Mouse (Mus musculus): ENCODE results near the gene Apol11b.
"Not testable (repeated sequence)": the region's sequence is repeated elsewhere in the genome, so short reads cannot be mapped to it uniquely, and the experiment has no call there.

The Apol11b gene

DNA sequence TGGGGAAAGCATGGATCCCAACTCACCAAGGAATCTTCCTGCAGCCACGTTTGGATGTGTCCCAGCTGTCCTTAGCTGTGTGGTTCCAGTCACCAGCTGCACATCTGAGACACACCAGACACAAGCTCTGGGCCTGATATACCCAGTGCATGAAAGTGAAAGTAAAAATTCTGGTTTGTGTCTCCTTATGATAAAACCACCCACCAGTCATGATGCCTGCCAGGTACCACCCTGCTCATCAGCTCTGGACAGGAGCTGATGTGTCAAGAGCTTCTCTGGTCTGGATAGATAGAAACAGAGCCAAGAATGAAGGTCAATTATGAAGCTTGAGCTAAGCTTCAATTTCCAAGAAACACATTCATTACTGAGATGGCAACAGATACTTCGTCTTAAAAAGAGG is at the start of gene Apol11b:
Gene Apol11b (minus strand): TSS at position 111 of the 400 bp plus-strand sequence.
- DNase-seq (ENCODE audit: low spot score) = not testable (repeated sequence)

DNA sequence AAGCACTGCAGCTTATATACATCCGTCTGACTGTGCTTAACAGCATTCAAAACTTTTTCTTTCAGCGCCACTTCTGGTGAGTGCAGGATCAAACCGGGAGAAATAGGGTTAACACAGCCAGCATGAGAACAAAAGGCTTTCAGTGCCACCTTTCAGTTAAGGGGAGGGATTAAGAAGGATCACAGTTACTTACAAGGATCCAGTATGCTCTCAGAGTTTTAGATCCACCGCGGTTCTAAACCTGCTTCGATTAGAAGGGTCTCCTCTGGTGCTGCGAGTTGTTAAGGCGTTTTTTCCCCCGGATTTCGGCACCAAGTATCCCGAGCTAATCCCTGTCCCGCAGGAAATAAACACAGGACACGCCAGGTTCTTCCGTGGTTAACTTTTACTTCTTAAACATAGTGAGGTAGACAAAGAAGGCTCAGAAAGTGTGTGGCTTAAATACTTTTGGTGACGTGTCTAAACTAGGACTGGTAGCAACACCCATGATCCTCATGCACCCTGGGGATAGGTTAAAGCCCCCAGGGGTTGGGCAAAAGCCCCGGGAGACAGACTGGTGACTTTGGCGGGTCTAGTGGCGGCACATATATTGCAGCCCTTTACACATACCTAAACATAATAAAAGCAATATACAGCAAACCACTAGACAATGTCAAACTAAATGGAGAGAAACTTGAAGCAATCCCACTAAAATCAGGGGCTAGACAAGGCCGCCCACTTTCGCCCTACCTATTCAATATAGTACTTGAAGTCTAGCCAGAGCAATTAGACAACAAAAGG is 48.6 kb upstream of the Apol11b start:
- DNase-seq (ENCODE audit: low spot score) = not testable (repeated sequence)

DNA sequence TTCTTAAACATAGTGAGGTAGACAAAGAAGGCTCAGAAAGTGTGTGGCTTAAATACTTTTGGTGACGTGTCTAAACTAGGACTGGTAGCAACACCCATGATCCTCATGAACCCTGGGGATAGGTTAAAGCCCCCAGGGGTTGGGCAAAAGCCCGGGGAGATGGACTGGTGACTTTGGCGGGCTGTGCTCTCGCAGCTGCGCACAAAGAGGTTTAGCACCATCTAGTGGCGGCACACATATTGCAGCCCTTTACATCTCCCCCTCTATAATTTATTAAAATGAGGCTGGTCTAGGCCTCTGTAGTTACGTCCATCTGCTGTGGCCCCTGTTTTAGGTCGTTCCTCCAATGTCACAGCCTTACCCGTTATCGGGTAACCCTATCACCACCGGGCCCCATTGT is 40.9 kb upstream of the Apol11b start:
- DNase-seq (ENCODE audit: low spot score) = peak; percentile 39

GRCm38 (mm10) chr15:77674081-77674480 is 31.0 kb upstream of the Apol11b start:
- not testable (repeated sequence) for DNase-seq (ENCODE audit: low spot score)

DNA sequence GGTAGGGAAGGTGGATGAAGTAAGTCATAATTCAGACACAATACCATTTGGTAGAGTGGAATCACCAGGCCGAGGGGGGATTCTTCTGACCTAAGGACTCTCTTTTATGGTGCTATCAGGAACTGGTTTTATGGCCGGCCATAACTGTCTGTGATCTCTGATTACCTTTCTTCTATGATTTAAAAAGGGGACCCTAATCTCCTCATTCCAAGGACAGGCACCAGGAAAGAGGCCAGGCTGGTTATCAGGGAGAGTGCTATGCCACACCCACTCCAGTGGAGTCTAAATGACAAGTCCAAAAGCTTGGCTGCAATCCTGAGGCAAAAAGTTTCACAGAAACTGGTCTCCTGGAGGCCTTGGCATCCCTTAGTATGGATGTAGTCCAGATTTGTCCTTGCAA is 18.8 kb upstream of the Apol11b start:
- DNase-seq (ENCODE audit: low spot score) = not testable (repeated sequence)

- not testable (repeated sequence) for DNase-seq (ENCODE audit: low spot score)
Observed at GRCm38 (mm10) chr15:77659773-77660172, 16.7 kb upstream of the Apol11b start.

DNA sequence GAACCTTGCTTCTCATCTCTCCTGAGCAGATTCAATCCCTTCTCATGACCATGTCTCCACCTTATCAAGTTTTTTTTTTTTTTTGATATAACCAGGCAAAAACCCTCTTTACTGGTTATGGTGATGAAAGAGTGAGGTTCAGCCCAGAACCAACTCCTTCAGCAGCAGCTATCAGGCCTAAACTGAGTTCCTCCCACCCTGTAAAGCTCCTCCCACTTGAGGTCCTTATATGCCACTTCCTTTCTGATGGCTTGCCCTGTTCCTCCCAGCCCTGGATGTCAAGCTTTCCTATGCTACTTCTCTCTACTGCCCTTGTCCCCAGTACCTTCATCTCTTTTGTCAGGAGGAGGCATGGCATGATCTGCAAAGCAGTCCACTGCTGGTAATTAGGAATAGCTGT is 8.1 kb upstream of the Apol11b start:
- DNase-seq (ENCODE audit: low spot score) = not testable (repeated sequence)

DNA sequence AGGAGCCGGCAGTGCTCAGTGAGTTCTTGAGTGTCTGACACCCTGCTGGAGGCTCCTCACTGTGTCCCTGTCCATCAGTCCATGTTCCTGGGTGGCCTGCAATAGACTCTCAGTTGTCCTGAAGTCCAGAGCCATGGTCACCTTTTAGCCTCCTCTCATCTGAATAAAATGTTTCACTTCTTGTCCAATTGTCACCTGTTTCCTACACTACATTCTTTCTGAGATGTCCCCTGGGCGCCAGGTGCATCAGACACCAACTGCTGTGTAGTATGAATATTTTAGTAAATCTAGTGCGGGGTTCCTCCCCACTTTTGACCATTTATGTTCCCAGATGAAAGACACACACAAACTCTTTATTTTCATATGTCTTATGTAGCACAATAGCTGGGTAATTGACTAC is 13.3 kb downstream of the Apol11b start:
- DNase-seq (ENCODE audit: low spot score) = not testable (repeated sequence)

GRCm38 (mm10) chr15:77628647-77629046 is 14.4 kb downstream of the Apol11b start:
- not testable (repeated sequence) for DNase-seq (ENCODE audit: low spot score)

- DNase-seq (ENCODE audit: low spot score) = not testable (repeated sequence)
Observed at GRCm38 (mm10) chr15:77626471-77626870, 16.6 kb downstream of the Apol11b start.

- no peak for DNase-seq (ENCODE audit: low spot score)
Observed at GRCm38 (mm10) chr15:77624710-77625109, 18.4 kb downstream of the Apol11b start.

DNA sequence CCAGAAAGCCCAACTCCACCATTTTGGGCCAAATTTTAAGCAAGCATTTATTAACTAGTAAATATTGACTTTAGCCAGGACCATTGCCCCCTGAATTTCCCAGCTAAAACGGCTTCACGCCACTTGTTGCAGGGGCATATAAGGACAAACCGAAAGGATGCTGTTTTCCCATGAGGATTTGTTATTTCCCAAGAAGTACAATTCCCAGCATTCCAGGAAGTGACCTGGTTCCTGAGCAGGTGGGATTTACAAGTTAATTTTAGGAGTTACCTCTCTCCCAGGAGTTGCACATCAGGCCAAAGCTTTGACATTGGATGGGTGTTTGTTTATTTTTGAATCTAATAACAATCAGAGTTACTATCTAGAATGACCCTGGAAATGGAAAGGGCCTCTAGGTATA is 37.0 kb downstream of the Apol11b start:
- no peak for DNase-seq (ENCODE audit: low spot score)

GRCm38 (mm10) chr15:77598958-77599357 is 44.1 kb downstream of the Apol11b start, which contains the start of gene Gm36245:
Gene Gm36245 (plus strand): TSS chr15:77599258.
- DNase-seq (ENCODE audit: low spot score) = no peak

DNA sequence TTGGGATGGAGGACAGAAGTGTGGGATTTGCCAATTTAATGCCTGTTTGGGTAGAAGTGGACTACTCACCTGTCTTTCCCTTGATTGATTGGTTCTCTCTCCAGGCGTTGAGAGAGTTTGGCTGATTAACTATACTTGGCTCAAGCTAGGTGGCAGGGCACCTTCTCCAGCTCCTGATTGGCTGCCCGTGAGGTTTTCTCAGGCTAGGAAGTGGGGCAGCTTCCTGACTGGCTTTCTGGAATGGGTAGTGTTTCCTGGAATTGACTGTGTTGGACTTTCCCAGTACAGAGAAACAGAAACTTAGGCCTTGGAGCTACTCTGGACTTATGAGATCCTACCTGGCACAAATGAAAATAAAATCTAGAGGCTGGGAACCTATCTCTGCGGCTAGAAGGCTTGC is 44.7 kb downstream of the Apol11b start:
- DNase-seq (ENCODE audit: low spot score) = no peak

GRCm38 (mm10) chr15:77595961-77596360 is 47.1 kb downstream of the Apol11b start, which contains the start of gene Apol10b:
Gene Apol10b (minus strand): TSS chr15:77596125.
- DNase-seq (ENCODE audit: low spot score) = no peak

DNA sequence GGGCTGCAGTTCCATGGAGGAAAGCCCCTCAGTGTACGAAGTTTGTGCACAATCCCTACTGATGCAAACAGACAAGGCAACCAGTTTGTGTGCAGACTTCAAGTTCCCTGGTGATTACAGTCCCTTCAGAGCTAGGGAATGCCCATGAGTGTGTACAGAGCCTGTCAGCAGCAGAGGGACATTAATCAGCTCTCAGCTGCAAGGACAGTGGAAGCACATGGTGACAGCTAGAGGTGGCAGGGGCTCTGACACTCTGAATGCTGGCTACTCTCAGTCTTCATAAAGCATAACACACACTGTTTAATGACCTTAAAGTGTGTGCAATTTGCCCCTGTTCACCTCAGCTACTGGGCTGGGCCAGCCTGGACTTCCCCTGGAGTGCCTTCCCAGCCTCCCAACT is 49.5 kb downstream of the Apol11b start:
- no peak for DNase-seq (ENCODE audit: low spot score)

DNA sequence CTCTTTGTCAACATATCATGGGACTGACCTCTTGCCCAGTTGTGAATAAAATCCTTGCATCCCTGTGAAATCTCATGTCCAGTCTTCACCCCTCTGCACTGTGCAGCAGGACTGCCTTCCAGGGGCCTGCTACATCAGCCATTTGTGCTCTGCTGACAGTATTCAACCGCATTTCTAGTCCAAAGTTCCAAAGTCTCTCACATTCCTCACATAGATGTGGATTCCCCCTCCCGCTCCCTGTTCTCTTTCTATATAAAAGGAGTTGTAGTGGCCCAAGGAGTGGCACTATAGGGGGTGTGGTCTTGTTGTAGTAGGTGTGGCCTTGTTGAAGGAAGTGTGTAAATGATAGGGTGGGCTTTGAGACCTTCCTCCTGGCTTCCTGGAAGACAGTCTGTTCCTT is 52.2 kb downstream of the Apol11b start:
- DNase-seq (ENCODE audit: low spot score) = no peak

GRCm38 (mm10) chr15:77588981-77589380 is 54.1 kb downstream of the Apol11b start:
- no peak for DNase-seq (ENCODE audit: low spot score)

DNA sequence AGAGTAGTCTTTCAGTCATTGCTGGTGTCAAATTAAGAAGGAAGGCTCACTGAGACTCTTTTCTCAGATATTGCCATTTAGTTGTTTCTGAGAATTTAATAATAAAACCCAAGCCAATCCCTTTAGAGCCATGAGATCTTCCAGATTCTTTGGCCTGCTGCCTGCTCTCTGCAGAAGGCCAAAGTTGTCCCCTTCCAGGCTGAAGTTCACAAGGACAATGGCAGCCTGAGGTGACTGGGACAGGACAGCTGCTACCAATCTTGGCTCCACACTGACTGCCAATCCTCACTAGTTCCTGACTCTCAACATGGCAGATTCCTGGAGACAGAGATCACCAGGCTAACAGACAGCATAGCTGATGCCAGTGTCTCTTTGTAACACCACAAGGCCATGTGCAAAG is 56.1 kb downstream of the Apol11b start:
- DNase-seq (ENCODE audit: low spot score) = no peak
